Mouse (Mus musculus) bone marrow macrophage, adult 2 months (primary cell): ENCODE results near the gene Zfp775. TPM values are rescaled to one million over a fixed set of nuclear protein-coding genes. Genes with fewer than 3 reads are reported as not detected.
A peak's percentile ranks its signal among the peaks of the same experiment; 100 is the strongest.
"Not testable (repeated sequence)": the region's sequence is repeated elsewhere in the genome, so short reads cannot be mapped to it uniquely, and the experiment has no call there.

ENCODE experiments used
- H3K27ac ChIP-seq: 2 replicates; pipeline ENCODE4 v1.5.1; 2012; ENCODE audit warnings: low read depth, low read length; ENCODE audit not compliant: insufficient read depth
- H3K4me1 ChIP-seq: 2 replicates; pipeline ENCODE4 v1.6.1; 2012; ENCODE audit warnings: low read length; ENCODE audit not compliant: control insufficient read depth, insufficient read depth
- H3K4me3 ChIP-seq: 2 replicates; pipeline ENCODE4 v1.5.1; 2012; ENCODE audit warnings: mild to moderate bottlenecking, low read length, moderate library complexity; ENCODE audit not compliant: insufficient read depth
- CTCF ChIP-seq: IDR thresholded peaks from 2 replicates; pipeline ENCODE4 v1.5.1; 2012; ENCODE audit warnings: low read depth, mild to moderate bottlenecking, low read length, moderate library complexity
- POLR2A ChIP-seq: IDR thresholded peaks from 2 replicates; pipeline ENCODE4 v1.6.1; 2012; ENCODE audit warnings: mild to moderate bottlenecking, low read depth, low read length, borderline replicate concordance
- polyA plus RNA-seq: library from polyadenylated mRNA; stranded (reverse); fragments of >200 nt; gene quantifications from 2 replicates; pipeline ENCODE4 v1.2.4, GENCODE M21; 2012; ENCODE audit not compliant: missing spikeins, insufficient read depth, insufficient read length

The Zfp775 gene
- polyA plus RNA-seq, 1 experiment: 2.9 TPM

DNA sequence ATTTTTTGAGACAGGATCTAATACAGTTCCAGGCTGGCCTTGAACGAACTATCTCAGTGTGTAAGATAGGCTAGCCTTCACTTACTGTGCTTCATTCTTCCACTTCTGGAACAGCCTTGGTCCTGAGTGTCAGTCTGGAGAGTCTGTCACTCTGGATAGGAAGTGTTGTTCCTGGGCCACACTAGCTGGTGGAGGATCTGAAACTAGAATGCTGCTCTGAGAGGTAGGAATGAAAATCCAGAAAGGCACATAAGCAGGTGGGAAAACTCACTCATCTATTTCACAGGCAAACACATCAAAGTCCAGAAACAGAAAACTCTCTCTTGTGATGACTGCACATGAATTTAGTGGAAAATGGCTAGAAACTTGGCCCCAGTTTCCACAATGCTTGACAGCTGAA lies 1.3 kb upstream of the Zfp775 start:
- no peak overlapping the region for H3K27ac ChIP-seq
- TF ChIP-seq CTCF (no peak), POLR2A (no peak)
- H3K4me1 ChIP-seq: peaks cover 20% of the 10 kb centered on the region
- H3K4me3 ChIP-seq: no peak overlapping the region

GRCm38 (mm10) chr6:48602080-48602741 lies 348 bp downstream of the Zfp775 start:
- peak overlapping the region; percentile 89 for H3K4me3 ChIP-seq
- TF ChIP-seq CTCF (0 out of 2 replicates have a peak, but pooled peaks have one; percentile 13), POLR2A (no peak)
- H3K4me1 ChIP-seq: peaks cover 20% of the 10 kb centered on the region
- H3K27ac ChIP-seq: peak overlapping the region; percentile 23; the same call in 1 of the 2 replicates

- no peak overlapping the region for H3K4me3 ChIP-seq
- no peak for TF ChIP-seq POLR2A
- no peak for TF ChIP-seq CTCF
- no peak overlapping the region for H3K27ac ChIP-seq
- peaks cover 1% of the 10 kb centered on the region; the same call in 1 of the 2 replicates for H3K4me1 ChIP-seq
Observed at GRCm38 (mm10) chr6:48608124-48608523, 6.3 kb downstream of the Zfp775 start.

- no peak for TF ChIP-seq POLR2A
- no peak for TF ChIP-seq CTCF
- Histone ChIP-seq H3K4me3 (no peak overlapping the region), H3K4me1 (no peaks in the 10 kb centered on the region), H3K27ac (no peak overlapping the region)
Observed at GRCm38 (mm10) chr6:48609512-48609911, 7.6 kb downstream of the Zfp775 start.

- H3K27ac ChIP-seq: no peak overlapping the region
- TF ChIP-seq CTCF: no peak
- TF ChIP-seq POLR2A: no peak
- H3K4me3 ChIP-seq: no peak overlapping the region
- H3K4me1 ChIP-seq: no peaks in the 10 kb centered on the region
Observed at GRCm38 (mm10) chr6:48610657-48611056, 8.8 kb downstream of the Zfp775 start.

DNA sequence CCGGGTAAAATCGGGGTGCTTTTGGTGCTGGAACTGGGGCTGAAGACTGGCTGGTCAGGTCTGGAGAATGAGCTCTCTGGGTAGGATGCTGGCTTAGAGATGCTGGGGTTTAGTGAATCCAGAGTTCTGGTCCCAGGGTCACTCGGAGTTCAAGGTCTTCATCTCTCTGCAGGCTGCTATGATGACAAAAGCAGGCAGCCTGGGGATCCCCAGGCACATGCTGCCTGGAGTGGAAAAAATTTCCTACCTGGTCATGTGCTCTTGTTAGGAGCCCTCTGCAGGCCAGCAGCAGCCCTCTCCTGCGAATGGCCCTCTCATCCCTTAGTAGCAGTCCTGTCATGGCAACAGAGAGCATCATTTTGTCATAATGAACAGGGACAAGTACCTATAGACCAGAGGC lies 11.6 kb downstream of the Zfp775 start:
- H3K4me1 ChIP-seq: no peaks in the 10 kb centered on the region
- H3K4me3 ChIP-seq: no peak overlapping the region
- no peak overlapping the region for H3K27ac ChIP-seq
- no peak for TF ChIP-seq POLR2A
- TF ChIP-seq CTCF: no peak

- no peak for TF ChIP-seq POLR2A
- no peak for TF ChIP-seq CTCF
- no peak overlapping the region for H3K27ac ChIP-seq
- no peaks in the 10 kb centered on the region for H3K4me1 ChIP-seq
- no peak overlapping the region for H3K4me3 ChIP-seq
Observed at GRCm38 (mm10) chr6:48614756-48615155, 12.9 kb downstream of the Zfp775 start.

GRCm38 (mm10) chr6:48620031-48620430 lies 18.2 kb downstream of the Zfp775 start:
- TF ChIP-seq CTCF (no peak), POLR2A (no peak)
- no peaks in the 10 kb centered on the region; the same call in 1 of the 2 replicates for H3K4me1 ChIP-seq
- no peak overlapping the region for H3K4me3 ChIP-seq
- no peak overlapping the region for H3K27ac ChIP-seq

DNA sequence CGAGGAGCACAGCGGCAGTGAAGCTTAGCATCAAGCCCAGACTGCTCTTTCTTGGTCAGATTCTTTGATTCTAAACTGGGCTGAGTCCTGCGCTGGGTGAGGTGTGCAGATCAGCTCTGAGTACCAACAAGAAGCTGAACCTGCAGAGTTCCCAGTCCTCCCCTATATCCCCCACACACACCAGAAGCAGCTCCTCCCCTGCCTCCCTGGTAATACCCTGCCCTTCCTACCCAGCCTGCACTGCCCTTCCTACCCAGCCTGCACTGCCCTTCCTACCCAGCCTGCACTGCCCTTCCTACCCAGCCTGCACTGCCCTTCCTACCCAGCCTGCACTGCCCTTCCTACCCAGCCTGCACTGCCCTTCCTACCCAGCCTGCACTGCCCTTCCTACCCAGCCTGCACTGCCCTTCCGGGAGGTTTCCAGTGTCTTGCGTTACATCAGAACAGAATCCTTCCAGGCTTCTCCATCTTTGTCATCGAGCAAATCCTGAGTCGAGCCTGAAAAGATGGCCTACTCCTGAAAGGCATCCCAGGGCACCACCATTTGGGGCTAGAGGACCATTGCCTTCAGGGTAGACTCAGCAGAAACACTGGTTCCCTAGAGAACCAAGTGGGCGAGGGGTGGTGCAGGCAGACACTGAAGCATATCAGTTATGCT lies 20.5 kb downstream of the Zfp775 start:
- peak overlapping the region; percentile 75 for H3K4me3 ChIP-seq
- H3K4me1 ChIP-seq: not testable (repeated sequence)

GRCm38 (mm10) chr6:48623460-48623859 lies 21.6 kb downstream of the Zfp775 start:
- peak overlapping the region; percentile 73; the same call in 1 of the 2 replicates for H3K4me3 ChIP-seq
- TF ChIP-seq POLR2A (no peak), CTCF (no peak)
- peaks cover 3% of the 10 kb centered on the region for H3K4me1 ChIP-seq
- no peak overlapping the region for H3K27ac ChIP-seq

More for the DNA sequence above, 20.5 kb downstream of the Zfp775 start:
- peak overlapping the region; percentile 57 for H3K27ac ChIP-seq

GRCm38 (mm10) chr6:48626464-48626863 lies 24.6 kb downstream of the Zfp775 start, which contains the start of gene AI854703:
AI854703 (plus strand) TSS chr6:48626764.
- peaks cover 5% of the 10 kb centered on the region for H3K4me1 ChIP-seq
- no peak for TF ChIP-seq CTCF
- no peak for TF ChIP-seq POLR2A

More at GRCm38 (mm10) chr6:48626464-48626863, 24.6 kb downstream of the Zfp775 start, which contains the start of gene AI854703:
- Histone ChIP-seq H3K4me3 (peak within 1 kb of the TSS; percentile 58), H3K27ac (no peak within 1 kb of the TSS)
